Mouse (Mus musculus) ES-Bruce4 (cell line): ENCODE data around the gene Ola1. TPM values are rescaled to one million over a fixed set of nuclear protein-coding genes. Genes with fewer than 3 reads are reported as not detected.

Experiments
- H3K27ac ChIP-seq: 2 replicates; pipeline ENCODE4 v1.5.1; 2012; ENCODE audit warnings: low read length, inconsistent platforms; ENCODE audit not compliant: insufficient read depth
- H3K27me3 ChIP-seq: 2 replicates; pipeline ENCODE4 v1.6.1; 2012; ENCODE audit warnings: mild to moderate bottlenecking, low read length, inconsistent platforms; ENCODE audit not compliant: control insufficient read depth, poor library complexity, insufficient read depth, severe bottlenecking
- H3K36me3 ChIP-seq: 2 replicates; pipeline ENCODE4 v1.6.1; 2012; ENCODE audit warnings: inconsistent platforms, mild to moderate bottlenecking, low read length, moderate library complexity; ENCODE audit not compliant: control insufficient read depth, poor library complexity, insufficient read depth, severe bottlenecking
- H3K4me1 ChIP-seq: one replicate; pipeline ENCODE4 v1.8.1; 2011; ENCODE audit warnings: low read length; ENCODE audit not compliant: control insufficient read depth, insufficient read depth
- H3K4me3 ChIP-seq: 2 replicates; pipeline ENCODE4 v1.5.1; 2011; ENCODE audit warnings: low read depth, mild to moderate bottlenecking, low read length
- H3K9ac ChIP-seq: 2 replicates; pipeline ENCODE4 v1.6.1; 2012; ENCODE audit warnings: low read depth, mild to moderate bottlenecking, inconsistent platforms; ENCODE audit not compliant: poor library complexity, severe bottlenecking
- H3K9me3 ChIP-seq: replicated peaks from 2 replicates; pipeline ENCODE4 v1.6.1; 2012; ENCODE audit warnings: mild to moderate bottlenecking, low read length, inconsistent platforms; ENCODE audit not compliant: control insufficient read depth, poor library complexity, insufficient read depth, severe bottlenecking
- CTCF ChIP-seq: IDR thresholded peaks from one replicate; pipeline ENCODE4 v1.8.1; 2011; ENCODE audit warnings: low read depth, low read length
- EP300 ChIP-seq: IDR thresholded peaks from 2 replicates; pipeline ENCODE4 v1.6.1; 2011; ENCODE audit warnings: low read depth, low read length; ENCODE audit not compliant: insufficient read depth
- POLR2A ChIP-seq: IDR thresholded peaks from one replicate; pipeline ENCODE4 v1.8.1; 2011; ENCODE audit warnings: low read length; ENCODE audit not compliant: insufficient read depth
- polyA plus RNA-seq: library from polyadenylated mRNA; stranded (reverse); fragments of >200 nt; gene quantifications from 2 replicates; pipeline ENCODE4 v1.2.4, GENCODE M21; 2011; ENCODE audit warnings: low read depth; ENCODE audit not compliant: missing spikeins, insufficient read depth, insufficient read length

Ola1 gene
- polyA plus RNA-seq, 1 experiment = 205 TPM

GRCm38 (mm10) chr2:73213871-73214659, 4.7 kb downstream of the Ola1 start:
- no peaks in the 10 kb centered on the region for H3K4me1 ChIP-seq
- H3K4me3 ChIP-seq = peak overlapping the region; percentile 82
- no peaks in the 10 kb centered on the region for H3K9me3 ChIP-seq
- no peak overlapping the region for H3K27ac ChIP-seq
- H3K36me3 ChIP-seq = peaks cover 6% of the 10 kb centered on the region
- no peaks in the 10 kb centered on the region for H3K27me3 ChIP-seq
- TF ChIP-seq POLR2A (peak; percentile 67), EP300 (no peak), CTCF (no peak)
- peak overlapping the region; percentile 84 for H3K9ac ChIP-seq

- Histone ChIP-seq H3K36me3 (peaks cover 7% of the 10 kb centered on the region), H3K4me3 (peak overlapping the region; percentile 78), H3K4me1 (no peaks in the 10 kb centered on the region), H3K27me3 (no peaks in the 10 kb centered on the region), H3K9me3 (no peaks in the 10 kb centered on the region), H3K9ac (peak overlapping the region; percentile 84), H3K27ac (no peak overlapping the region)
- TF ChIP-seq CTCF = no peak
- no peak for TF ChIP-seq EP300
- TF ChIP-seq POLR2A = no peak
Observed at GRCm38 (mm10) chr2:73213539-73213870, 5.2 kb downstream of the Ola1 start.

- Histone ChIP-seq H3K9ac (no peak overlapping the region), H3K27ac (no peak overlapping the region), H3K4me1 (no peaks in the 10 kb centered on the region), H3K36me3 (peaks cover 8% of the 10 kb centered on the region; the same call in 1 of the 2 replicates), H3K27me3 (no peaks in the 10 kb centered on the region), H3K4me3 (no peak overlapping the region), H3K9me3 (no peaks in the 10 kb centered on the region)
- TF ChIP-seq POLR2A (no peak), CTCF (no peak), EP300 (no peak)
Observed at GRCm38 (mm10) chr2:73204328-73204727, 14.4 kb downstream of the Ola1 start.

- no peak overlapping the region for H3K4me3 ChIP-seq
- H3K9ac ChIP-seq = no peak overlapping the region
- no peaks in the 10 kb centered on the region for H3K9me3 ChIP-seq
- H3K36me3 ChIP-seq = no peaks in the 10 kb centered on the region
- H3K27ac ChIP-seq = no peak overlapping the region
- no peaks in the 10 kb centered on the region for H3K4me1 ChIP-seq
- no peak for TF ChIP-seq EP300
- no peak for TF ChIP-seq CTCF
- no peak for TF ChIP-seq POLR2A
- no peaks in the 10 kb centered on the region for H3K27me3 ChIP-seq
Observed at GRCm38 (mm10) chr2:73188488-73188887, 30.2 kb downstream of the Ola1 start.

GRCm38 (mm10) chr2:73185185-73185584, 33.5 kb downstream of the Ola1 start:
- Histone ChIP-seq H3K27me3 (no peaks in the 10 kb centered on the region), H3K4me1 (no peaks in the 10 kb centered on the region), H3K36me3 (no peaks in the 10 kb centered on the region), H3K9ac (no peak overlapping the region), H3K4me3 (no peak overlapping the region), H3K9me3 (no peaks in the 10 kb centered on the region), H3K27ac (no peak overlapping the region)
- TF ChIP-seq POLR2A (no peak), EP300 (no peak), CTCF (no peak)

- no peak overlapping the region for H3K27ac ChIP-seq
- no peak overlapping the region for H3K4me3 ChIP-seq
- TF ChIP-seq POLR2A (no peak), EP300 (no peak), CTCF (no peak)
- H3K27me3 ChIP-seq = no peaks in the 10 kb centered on the region
- H3K36me3 ChIP-seq = no peaks in the 10 kb centered on the region
- no peaks in the 10 kb centered on the region for H3K4me1 ChIP-seq
- no peak overlapping the region for H3K9ac ChIP-seq
- no peaks in the 10 kb centered on the region for H3K9me3 ChIP-seq
Observed at GRCm38 (mm10) chr2:73169496-73169895, 49.2 kb downstream of the Ola1 start.
